Mouse (Mus musculus): Measurements from ENCODE around the gene Plin5. TPM values are rescaled to one million over a fixed set of nuclear protein-coding genes. Genes with fewer than 3 reads are reported as not detected.

Plin5 gene
- polyA plus RNA-seq (2015; fragmentation: Nextera tagmentation; extraction: Ambion mirVana) = 74.6 and 107 TPM in 2 replicates

DNA sequence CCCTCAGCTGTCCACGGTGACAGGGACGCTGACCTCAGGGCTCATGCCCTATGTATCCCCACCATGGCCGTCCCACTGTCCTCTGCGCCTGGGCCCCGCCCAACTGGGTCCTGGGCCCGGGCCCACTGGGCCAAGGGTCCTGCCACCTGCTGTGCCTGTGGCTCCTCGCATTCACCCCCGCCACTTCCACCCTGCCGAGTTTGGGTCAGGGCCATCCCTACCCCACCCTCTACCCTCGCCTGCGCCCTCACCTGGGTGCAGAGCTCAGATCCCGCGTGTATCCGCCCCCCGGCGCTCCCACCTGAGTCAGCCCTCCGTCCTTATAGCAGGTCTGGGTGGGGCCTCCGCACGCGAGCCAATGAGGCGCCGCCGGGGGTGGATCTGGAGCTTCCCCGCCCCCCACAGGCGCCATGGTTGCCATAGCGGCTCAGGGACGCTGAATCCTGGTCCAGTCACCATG, at the start of gene Plin5:
Gene Plin5 (minus strand): TSS at position 346 of the 460 bp plus-strand sequence.

GRCm38 (mm10) chr17:56162231-56162774, 44.9 kb upstream of the Plin5 start, which contains the start of gene Tnfaip8l1:
Tnfaip8l1 (plus strand) TSS chr17:56162477.

DNA sequence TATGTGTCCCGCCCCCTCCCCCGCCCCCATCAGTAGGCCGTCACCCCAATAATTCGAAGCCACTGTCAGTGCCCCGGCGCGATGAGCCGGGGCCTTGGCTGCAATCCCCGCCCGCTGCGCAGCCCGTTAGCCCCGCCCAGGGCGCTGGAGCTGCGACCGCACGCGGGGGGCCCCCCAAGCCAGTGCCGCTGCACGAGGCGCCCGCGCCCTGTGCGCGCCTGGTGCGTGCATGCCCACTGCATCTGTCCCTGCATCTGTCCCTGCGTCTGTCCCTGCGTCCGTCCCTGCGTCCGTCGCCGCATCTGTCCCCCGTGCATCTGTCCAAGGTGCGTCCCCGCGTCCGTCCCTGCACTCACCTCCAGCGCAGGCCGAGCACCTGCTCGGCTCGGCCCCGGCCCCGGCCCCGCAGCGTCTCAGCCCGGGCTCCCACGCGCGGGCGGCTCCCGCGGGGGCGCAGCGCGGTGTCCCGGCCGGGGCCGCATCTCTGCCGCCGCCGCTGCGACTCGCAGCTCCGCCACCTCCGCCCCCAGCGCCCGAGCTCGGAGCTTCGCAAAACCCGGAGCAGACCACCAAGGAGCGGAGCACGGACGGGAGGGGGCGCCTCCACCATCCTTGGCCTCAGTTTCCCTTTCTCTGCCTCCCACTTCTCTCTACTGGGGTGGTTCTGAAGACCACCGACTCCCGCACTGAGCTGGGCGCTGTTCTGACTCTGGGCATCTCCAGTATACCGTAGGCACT, 22.6 kb upstream of the Plin5 start, which contains the start of gene Sema6b:
Gene Sema6b (minus strand): TSS at position 486 of the 738 bp plus-strand sequence.

DNA sequence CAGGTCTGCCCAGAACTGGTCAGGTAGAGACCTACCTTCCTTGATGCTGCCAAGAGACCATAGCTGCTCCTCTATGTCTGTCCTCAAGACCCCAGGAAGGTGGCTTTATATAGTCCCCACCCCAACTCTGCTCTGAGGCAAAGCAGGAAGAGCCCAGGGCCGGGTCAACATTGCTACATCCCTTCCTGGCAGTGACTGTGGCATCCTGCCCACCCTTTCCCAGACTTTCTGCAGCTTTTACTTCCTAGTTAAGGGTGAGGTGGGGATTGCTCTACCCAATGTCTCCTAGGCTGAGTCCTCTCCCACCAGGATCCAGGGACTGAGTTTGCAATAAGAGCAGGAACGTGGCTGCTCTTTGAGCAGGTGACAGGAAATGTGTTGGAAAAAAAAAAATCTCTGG, 4.4 kb upstream of the Plin5 start, which contains the start of gene Lrg1:
Gene Lrg1 (minus strand): TSS at position 176 of the 400 bp plus-strand sequence.

DNA sequence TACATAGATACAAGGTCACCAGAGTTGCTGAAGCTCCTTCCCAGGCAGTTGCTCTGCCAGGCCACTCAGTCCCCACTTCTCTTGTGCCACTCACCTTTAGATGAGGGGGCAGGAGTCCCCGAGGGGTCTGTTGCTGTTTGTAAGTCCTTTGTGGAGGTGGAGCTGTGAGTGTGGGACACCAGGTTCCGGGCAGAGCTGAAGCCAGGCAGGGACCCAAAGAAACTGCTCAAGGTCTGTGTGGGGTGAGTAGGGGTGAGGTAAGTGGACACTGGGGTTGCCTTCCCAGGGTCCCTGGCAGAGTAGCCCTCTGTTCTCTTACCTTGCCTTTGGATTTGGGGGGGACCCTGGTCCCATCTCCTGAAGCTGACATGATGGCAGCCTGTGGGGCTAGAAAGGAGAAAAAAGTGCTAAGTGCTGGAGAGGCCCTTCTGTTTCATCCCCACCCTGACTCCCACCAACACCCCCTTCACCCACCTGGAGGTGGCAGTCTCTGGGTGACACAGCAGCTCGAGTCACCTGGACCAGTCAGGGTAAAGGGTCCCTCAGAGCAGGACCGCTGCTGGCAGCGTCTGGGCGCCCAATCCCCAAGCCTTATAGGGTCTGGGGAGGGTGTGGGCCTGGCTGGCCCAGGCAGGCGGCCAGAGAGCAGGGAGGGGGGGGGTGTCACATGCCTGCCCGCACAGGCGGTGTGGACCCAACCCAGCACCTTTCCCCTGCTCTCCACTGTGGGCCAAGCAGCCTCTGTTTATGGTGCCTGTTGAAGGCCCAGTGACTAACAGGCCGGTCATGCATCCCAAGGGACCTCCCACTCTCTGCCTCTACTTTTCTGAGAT, 8.0 kb downstream of the Plin5 start, which contains the start of gene Plin4:
Gene Plin4 (minus strand): TSS at position 585 of the 833 bp plus-strand sequence.

GRCm38 (mm10) chr17:56078880-56079795, 38.3 kb downstream of the Plin5 start, which contains the start of gene Hdgfl2:
Hdgfl2 (plus strand) TSS chr17:56079634.

DNA sequence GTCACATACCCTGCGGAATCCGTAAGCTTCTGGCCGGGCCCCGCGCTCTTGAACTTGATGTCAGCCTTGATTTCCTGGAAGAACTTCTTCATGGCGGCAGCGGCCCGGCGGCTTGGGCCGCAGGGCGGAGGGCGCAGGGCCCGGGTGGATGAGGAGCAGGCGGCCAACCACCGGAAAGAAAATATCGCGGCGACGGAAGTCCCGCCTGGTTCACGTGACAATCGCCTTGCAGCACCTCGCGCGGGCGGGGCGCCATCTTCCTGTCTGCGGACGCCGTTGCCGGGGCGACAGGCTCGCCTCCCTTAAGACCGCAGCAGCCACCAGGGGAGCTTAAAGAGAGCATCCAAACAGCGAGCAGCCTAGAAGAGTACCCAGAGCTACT, 42.6 kb downstream of the Plin5 start, which contains the start of gene Ubxn6:
Gene Ubxn6 (minus strand): TSS at position 202 of the 382 bp plus-strand sequence.

Other genes with a start within 250 kb of the Plin5 start
- gene Zfp119a, start 238.7 kb downstream of the Plin5 start, polyA plus RNA-seq (2015; fragmentation: Nextera tagmentation; extraction: Ambion mirVana) = 4.7 and 4.8 TPM in 2 replicates
- gene Zfp959, start 225.5 kb downstream of the Plin5 start, polyA plus RNA-seq (2015; fragmentation: Nextera tagmentation; extraction: Ambion mirVana) = 4.5 and 5.8 TPM in 2 replicates
- 4.9 TPM in 2 replicates for gene Zfp119b, start 168.1 kb downstream of the Plin5 start, polyA plus RNA-seq (2015; fragmentation: Nextera tagmentation; extraction: Ambion mirVana)
- gene Ebi3, start 165.0 kb downstream of the Plin5 start, polyA plus RNA-seq (2015; fragmentation: Nextera tagmentation; extraction: Ambion mirVana) = 2.5 and 2.7 TPM in 2 replicates
- gene Yju2, start 158.5 kb downstream of the Plin5 start, polyA plus RNA-seq (2015; fragmentation: Nextera tagmentation; extraction: Ambion mirVana) = 10.1 and 10.6 TPM in 2 replicates
- 0.93 and 1.0 TPM in 2 replicates for gene Shd, start 147.1 kb downstream of the Plin5 start, polyA plus RNA-seq (2015; fragmentation: Nextera tagmentation; extraction: Ambion mirVana)
- 0.50 and 0.99 TPM in 2 replicates for gene Fsd1, start 131.1 kb downstream of the Plin5 start, polyA plus RNA-seq (2015; fragmentation: Nextera tagmentation; extraction: Ambion mirVana)
- gene Stap2, start 112.0 kb downstream of the Plin5 start, polyA plus RNA-seq (2015; fragmentation: Nextera tagmentation; extraction: Ambion mirVana) = 6.6 and 7.3 TPM in 2 replicates
- gene Mpnd, start 111.9 kb downstream of the Plin5 start, polyA plus RNA-seq (2015; fragmentation: Nextera tagmentation; extraction: Ambion mirVana) = 31.9 and 32.3 TPM in 2 replicates
- gene Sh3gl1, start 81.0 kb downstream of the Plin5 start, polyA plus RNA-seq (2015; fragmentation: Nextera tagmentation; extraction: Ambion mirVana) = 66.6 and 83.7 TPM in 2 replicates
- gene Chaf1a, start 77.2 kb downstream of the Plin5 start, polyA plus RNA-seq (2015; fragmentation: Nextera tagmentation; extraction: Ambion mirVana) = 3.2 and 3.8 TPM in 2 replicates
- 40.5 and 49.7 TPM in 2 replicates for gene Ubxn6, start 42.6 kb downstream of the Plin5 start, polyA plus RNA-seq (2015; fragmentation: Nextera tagmentation; extraction: Ambion mirVana)
- 55.9 and 57.9 TPM in 2 replicates for gene Hdgfl2, start 38.0 kb downstream of the Plin5 start, polyA plus RNA-seq (2015; fragmentation: Nextera tagmentation; extraction: Ambion mirVana)
- 18.2 and 19.4 TPM in 2 replicates for gene Plin4, start 7.8 kb downstream of the Plin5 start, polyA plus RNA-seq (2015; fragmentation: Nextera tagmentation; extraction: Ambion mirVana)
- 18.9 and 26.6 TPM in 2 replicates for gene Lrg1, start 4.4 kb upstream of the Plin5 start, polyA plus RNA-seq (2015; fragmentation: Nextera tagmentation; extraction: Ambion mirVana)
- gene Sema6b, start 22.7 kb upstream of the Plin5 start, polyA plus RNA-seq (2015; fragmentation: Nextera tagmentation; extraction: Ambion mirVana) = 3.8 and 5.9 TPM in 2 replicates
- gene Tnfaip8l1, start 44.9 kb upstream of the Plin5 start, polyA plus RNA-seq (2015; fragmentation: Nextera tagmentation; extraction: Ambion mirVana) = 4.4 and 5.3 TPM in 2 replicates
- gene Mydgf, start 66.3 kb upstream of the Plin5 start, polyA plus RNA-seq (2015; fragmentation: Nextera tagmentation; extraction: Ambion mirVana) = 48.0 and 53.9 TPM in 2 replicates
- gene Dpp9, start 101.3 kb upstream of the Plin5 start, polyA plus RNA-seq (2015; fragmentation: Nextera tagmentation; extraction: Ambion mirVana) = 15.8 and 16.8 TPM in 2 replicates
- 62.2 and 73.4 TPM in 2 replicates for gene Fem1a, start 139.2 kb upstream of the Plin5 start, polyA plus RNA-seq (2015; fragmentation: Nextera tagmentation; extraction: Ambion mirVana)
- 2.5 TPM in 2 replicates for gene Ticam1, start 159.2 kb upstream of the Plin5 start, polyA plus RNA-seq (2015; fragmentation: Nextera tagmentation; extraction: Ambion mirVana)
- 51.4 and 59.0 TPM in 2 replicates for gene Plin3, start 175.3 kb upstream of the Plin5 start, polyA plus RNA-seq (2015; fragmentation: Nextera tagmentation; extraction: Ambion mirVana)
- 0.14 TPM in 1 of 2 replicates, not detected in the other for gene Arrdc5, start 182.7 kb upstream of the Plin5 start, polyA plus RNA-seq (2015; fragmentation: Nextera tagmentation; extraction: Ambion mirVana)
- gene Uhrf1, start 185.7 kb upstream of the Plin5 start, polyA plus RNA-seq (2015; fragmentation: Nextera tagmentation; extraction: Ambion mirVana) = 12.9 and 16.1 TPM in 2 replicates
- gene Kdm4b, start 208.5 kb upstream of the Plin5 start, polyA plus RNA-seq (2015; fragmentation: Nextera tagmentation; extraction: Ambion mirVana) = 11.6 and 12.8 TPM in 2 replicates

Measured in skeletal muscle tissue, postnatal 0 days (tissue).